Mouse (Mus musculus): ENCODE data around the gene Pygo1. TPM values are rescaled to one million over a fixed set of nuclear protein-coding genes. Genes with fewer than 3 reads are reported as not detected.

The Pygo1 gene
- polyA plus RNA-seq, 1 experiment from 2014 or later, result 1.9 TPM

DNA sequence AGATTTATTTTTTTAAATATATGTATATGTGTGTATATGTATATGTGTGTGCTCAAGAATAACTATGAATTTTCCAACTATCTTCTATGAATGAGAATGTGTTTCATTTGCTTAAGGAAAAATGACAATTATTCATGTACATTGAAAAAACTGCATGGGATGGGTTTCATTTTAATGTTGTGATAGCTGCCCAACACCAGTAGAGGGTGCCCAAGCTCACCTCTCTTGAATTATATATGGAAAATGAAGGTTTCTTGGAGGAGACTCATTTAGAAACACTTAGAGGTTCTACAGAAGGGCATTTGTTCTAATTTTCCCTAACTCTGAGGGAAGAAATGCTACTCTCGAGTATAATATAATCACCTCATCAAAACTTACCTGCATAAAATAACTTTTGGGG, 35.7 kb upstream of the Pygo1 start:
- Histone ChIP-seq H3K27ac (ENCODE audit: low read length) (no peak overlapping the region), H3K36me3 (ENCODE audit: control insufficient read depth, insufficient read depth) (no peaks in the 10 kb centered on the region), H3K4me1 (ENCODE audit: control insufficient read depth, insufficient read depth, low read length) (no peaks in the 10 kb centered on the region), H3K9ac (ENCODE audit: low read length) (no peak overlapping the region), H3K4me2 (ENCODE audit: low read depth, low read length) (no peak overlapping the region), H3K9me3 (replicated peaks; ENCODE audit: control insufficient read depth, low read length) (0 out of 2 replicates have a peak, but pooled peaks cover under 1% of the 10 kb centered on the region), H3K27me3 (ENCODE audit: control insufficient read depth, insufficient read depth, low read length) (no peaks in the 10 kb centered on the region), H3K4me3 (ENCODE audit: low read length) (no peak overlapping the region)
- no peak for ATAC-seq (replicated peaks; ENCODE audit: extremely low read depth, insufficient read depth, low FRiP score)
- WGBS, result 78% methylated on average over 1 of the region's 1 CpGs

DNA sequence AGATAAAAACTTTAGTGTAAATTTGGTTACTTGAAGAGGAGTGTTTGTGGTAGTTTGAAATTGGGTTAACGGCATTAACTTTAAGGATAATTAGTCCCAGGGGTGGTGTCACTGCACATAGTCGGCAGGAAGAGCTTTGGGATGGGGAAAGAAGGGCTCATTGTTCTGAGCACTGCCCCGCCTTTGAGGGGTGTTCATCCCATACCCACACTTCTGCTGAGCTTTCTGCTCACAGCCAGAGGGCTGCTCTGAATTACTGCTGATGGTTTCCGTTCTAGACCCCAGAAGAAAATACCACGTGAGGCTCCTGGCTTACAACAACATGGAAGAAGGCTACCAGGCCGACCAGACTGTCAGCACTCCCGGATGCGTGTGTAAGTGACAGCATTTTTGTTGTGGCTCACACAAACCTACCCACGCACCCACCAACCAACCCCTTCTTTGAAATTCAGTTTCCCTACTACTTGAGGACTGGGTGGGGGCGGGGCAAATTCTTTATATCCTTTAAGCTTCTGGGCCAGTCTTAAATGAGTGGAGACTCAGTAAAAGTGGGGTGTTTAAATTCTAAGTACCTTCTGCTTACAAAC, 34.9 kb upstream of the Pygo1 start:
- no peak overlapping the region for H3K9ac ChIP-seq (ENCODE audit: low read length)
- H3K9me3 ChIP-seq (replicated peaks; ENCODE audit: control insufficient read depth, low read length), result 0 out of 2 replicates have a peak, but pooled peaks cover 2% of the 10 kb centered on the region
- no peak overlapping the region for H3K4me3 ChIP-seq (ENCODE audit: low read length)
- ATAC-seq (replicated peaks; ENCODE audit: extremely low read depth, insufficient read depth, low FRiP score), result no peak
- no peak overlapping the region for H3K4me2 ChIP-seq (ENCODE audit: low read depth, low read length)
- H3K4me1 ChIP-seq (ENCODE audit: control insufficient read depth, insufficient read depth, low read length), result no peaks in the 10 kb centered on the region
- H3K27me3 ChIP-seq (ENCODE audit: control insufficient read depth, insufficient read depth, low read length), result no peaks in the 10 kb centered on the region
- H3K36me3 ChIP-seq (ENCODE audit: control insufficient read depth, insufficient read depth), result no peaks in the 10 kb centered on the region
- no peak overlapping the region for H3K27ac ChIP-seq (ENCODE audit: low read length)
- 77% methylated on average over 10 of the region's 10 CpGs for WGBS

DNA sequence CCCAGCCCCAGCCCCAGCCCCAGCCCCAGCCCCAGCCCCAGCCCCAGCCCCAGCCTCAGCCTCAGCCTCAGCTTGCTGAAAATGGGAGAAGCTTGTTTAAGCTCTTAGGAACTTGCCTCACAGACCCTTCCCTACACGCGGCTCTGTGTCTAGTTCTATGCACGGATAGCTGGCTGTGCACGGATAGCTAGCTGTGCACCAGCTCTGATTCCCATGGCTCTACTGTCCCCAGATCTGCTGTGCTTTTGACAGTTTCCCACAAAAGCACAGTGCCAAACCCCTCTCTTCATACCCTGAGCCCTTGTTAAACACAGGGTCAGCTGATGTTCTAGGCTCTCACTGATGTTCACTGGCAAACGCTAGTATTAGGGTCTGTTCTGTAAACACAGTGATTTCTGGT, 32.7 kb upstream of the Pygo1 start:
- H3K9ac ChIP-seq (ENCODE audit: low read length), result no peak overlapping the region
- no peaks in the 10 kb centered on the region for H3K4me1 ChIP-seq (ENCODE audit: control insufficient read depth, insufficient read depth, low read length)
- no peaks in the 10 kb centered on the region for H3K27me3 ChIP-seq (ENCODE audit: control insufficient read depth, insufficient read depth, low read length)
- 85% methylated on average over 5 of the region's 5 CpGs for WGBS
- 0 out of 2 replicates have a peak, but pooled peaks cover 2% of the 10 kb centered on the region for H3K9me3 ChIP-seq (replicated peaks; ENCODE audit: control insufficient read depth, low read length)
- no peak overlapping the region for H3K27ac ChIP-seq (ENCODE audit: low read length)
- ATAC-seq (replicated peaks; ENCODE audit: extremely low read depth, insufficient read depth, low FRiP score), result no peak
- no peak overlapping the region for H3K4me2 ChIP-seq (ENCODE audit: low read depth, low read length)
- no peak overlapping the region for H3K4me3 ChIP-seq (ENCODE audit: low read length)
- H3K36me3 ChIP-seq (ENCODE audit: control insufficient read depth, insufficient read depth), result no peaks in the 10 kb centered on the region

DNA sequence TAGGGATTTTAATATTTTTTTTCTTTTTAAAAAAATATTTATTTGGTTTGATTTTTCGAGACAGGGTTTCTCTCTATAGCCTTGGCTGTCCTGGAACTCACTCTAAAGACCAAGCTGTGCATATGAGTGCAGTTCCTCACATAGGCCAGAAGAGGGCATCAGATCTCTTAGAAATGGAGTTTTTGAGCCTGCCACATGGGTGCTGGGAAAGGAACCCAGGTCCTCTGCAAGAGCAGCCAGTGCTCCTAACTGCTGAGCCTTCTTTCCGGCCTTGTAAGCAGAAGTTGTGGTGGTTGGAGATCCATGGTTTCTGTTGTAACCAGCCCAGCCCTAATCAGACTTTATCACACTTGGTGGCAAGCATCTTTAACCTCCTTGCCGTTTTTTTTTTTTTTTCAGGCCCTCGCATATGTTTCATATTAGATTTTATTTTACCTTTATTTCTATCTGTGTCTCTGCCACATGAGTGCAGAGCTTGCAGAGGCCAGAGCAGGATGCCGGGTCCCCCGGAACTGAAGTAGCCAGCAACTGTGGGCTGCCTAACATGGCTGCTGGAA, 30.6 kb upstream of the Pygo1 start:
- no peak for ATAC-seq (replicated peaks; ENCODE audit: extremely low read depth, insufficient read depth, low FRiP score)
- Histone ChIP-seq H3K27me3 (ENCODE audit: control insufficient read depth, insufficient read depth, low read length) (no peaks in the 10 kb centered on the region), H3K36me3 (ENCODE audit: control insufficient read depth, insufficient read depth) (no peaks in the 10 kb centered on the region), H3K27ac (ENCODE audit: low read length) (no peak overlapping the region), H3K4me2 (ENCODE audit: low read depth, low read length) (no peak overlapping the region), H3K9me3 (replicated peaks; ENCODE audit: control insufficient read depth, low read length) (0 out of 2 replicates have a peak, but pooled peaks cover 2% of the 10 kb centered on the region), H3K4me3 (ENCODE audit: low read length) (no peak overlapping the region), H3K9ac (ENCODE audit: low read length) (no peak overlapping the region), H3K4me1 (ENCODE audit: control insufficient read depth, insufficient read depth, low read length) (no peaks in the 10 kb centered on the region)
- 90% methylated on average over 6 of the region's 6 CpGs for WGBS

DNA sequence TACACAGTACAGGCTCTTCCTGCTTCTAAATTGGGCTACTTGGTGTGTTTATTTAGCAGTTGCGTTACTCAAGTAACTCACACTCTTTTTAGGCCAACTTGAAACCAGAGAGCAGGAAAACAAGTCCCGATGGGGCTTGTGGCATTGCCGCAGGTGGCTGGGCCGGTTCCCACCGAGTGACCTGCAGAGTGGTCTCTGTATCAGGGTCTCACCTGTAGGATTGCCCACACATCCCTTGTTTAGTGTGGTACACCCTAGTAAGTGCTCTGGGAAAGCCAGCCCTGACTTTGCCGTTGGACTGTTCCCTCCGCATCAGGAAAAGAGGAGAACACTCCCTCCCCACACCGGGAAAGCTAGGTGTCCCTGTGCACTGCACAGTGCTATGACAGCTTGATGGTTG, 23.4 kb upstream of the Pygo1 start:
- WGBS, result 58% methylated on average over 8 of the region's 8 CpGs
- no peak for ATAC-seq (replicated peaks; ENCODE audit: extremely low read depth, insufficient read depth, low FRiP score)
- Histone ChIP-seq H3K9me3 (replicated peaks; ENCODE audit: control insufficient read depth, low read length) (no peaks in the 10 kb centered on the region), H3K4me1 (ENCODE audit: control insufficient read depth, insufficient read depth, low read length) (peaks cover 8% of the 10 kb centered on the region; the same call in 1 of the 2 replicates), H3K27ac (ENCODE audit: low read length) (no peak overlapping the region), H3K27me3 (ENCODE audit: control insufficient read depth, insufficient read depth, low read length) (no peaks in the 10 kb centered on the region), H3K4me2 (ENCODE audit: low read depth, low read length) (no peak overlapping the region), H3K9ac (ENCODE audit: low read length) (no peak overlapping the region), H3K36me3 (ENCODE audit: control insufficient read depth, insufficient read depth) (no peaks in the 10 kb centered on the region), H3K4me3 (ENCODE audit: low read length) (no peak overlapping the region)

DNA sequence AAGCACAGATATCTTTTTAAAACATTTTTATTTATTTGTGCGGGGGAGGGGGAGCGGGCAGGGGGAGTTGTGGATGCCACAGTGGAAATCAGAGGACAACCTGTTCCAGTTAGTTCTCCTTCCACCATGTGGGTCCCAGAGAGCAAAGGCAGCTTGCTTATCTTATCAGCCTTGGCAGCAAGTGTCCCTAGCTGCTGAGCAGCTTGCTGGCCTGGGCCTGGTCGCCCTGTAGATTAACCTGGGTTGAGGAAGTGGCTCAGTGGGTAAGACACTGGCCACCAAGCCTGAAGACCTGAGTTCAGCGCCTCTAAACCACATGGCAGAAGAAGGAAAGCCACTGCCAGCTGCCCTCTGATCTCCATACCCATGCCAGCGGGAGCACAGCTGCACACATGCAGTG, 22.8 kb upstream of the Pygo1 start:
- Histone ChIP-seq H3K9ac (ENCODE audit: low read length) (no peak overlapping the region), H3K27ac (ENCODE audit: low read length) (no peak overlapping the region)
- ATAC-seq (replicated peaks; ENCODE audit: extremely low read depth, insufficient read depth, low FRiP score), result 0 out of 2 replicates have a peak, but pooled peaks have one; percentile 37

DNA sequence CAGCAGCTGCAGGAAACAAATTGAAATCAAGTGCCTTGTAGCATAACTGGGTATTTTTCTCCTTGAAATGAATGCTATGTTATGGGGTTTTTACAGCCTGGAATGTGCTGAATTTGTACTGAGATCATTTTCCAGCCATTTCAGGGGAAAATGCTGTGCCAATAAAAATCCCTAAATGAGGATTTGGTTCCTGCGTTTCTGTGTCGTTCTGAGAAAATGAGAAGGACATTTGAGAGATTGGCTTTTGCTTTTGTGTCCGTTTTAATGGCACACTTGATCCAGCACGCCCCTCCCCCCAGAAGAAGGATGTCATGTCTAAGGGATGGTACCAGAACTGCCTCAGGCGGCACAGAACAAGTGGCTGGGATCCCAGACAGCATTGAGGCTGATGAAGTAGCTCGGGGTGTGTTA, 18.7 kb upstream of the Pygo1 start:
- peaks cover 8% of the 10 kb centered on the region; the same call in 1 of the 2 replicates for H3K4me1 ChIP-seq (ENCODE audit: control insufficient read depth, insufficient read depth, low read length)
- H3K27ac ChIP-seq (ENCODE audit: low read length), result no peak overlapping the region
- 77% methylated on average over 6 of the region's 6 CpGs for WGBS
- no peak for ATAC-seq (replicated peaks; ENCODE audit: extremely low read depth, insufficient read depth, low FRiP score)
- no peaks in the 10 kb centered on the region for H3K36me3 ChIP-seq (ENCODE audit: control insufficient read depth, insufficient read depth)
- no peaks in the 10 kb centered on the region for H3K9me3 ChIP-seq (replicated peaks; ENCODE audit: control insufficient read depth, low read length)
- no peak overlapping the region for H3K4me2 ChIP-seq (ENCODE audit: low read depth, low read length)
- H3K4me3 ChIP-seq (ENCODE audit: low read length), result no peak overlapping the region
- no peak overlapping the region for H3K9ac ChIP-seq (ENCODE audit: low read length)
- no peaks in the 10 kb centered on the region for H3K27me3 ChIP-seq (ENCODE audit: control insufficient read depth, insufficient read depth, low read length)

More for the DNA sequence above, 22.8 kb upstream of the Pygo1 start:
- no peak overlapping the region for H3K4me3 ChIP-seq (ENCODE audit: low read length)
- H3K4me1 ChIP-seq (ENCODE audit: control insufficient read depth, insufficient read depth, low read length), result peaks cover 8% of the 10 kb centered on the region; the same call in 1 of the 2 replicates
- H3K9me3 ChIP-seq (replicated peaks; ENCODE audit: control insufficient read depth, low read length), result no peaks in the 10 kb centered on the region
- H3K27me3 ChIP-seq (ENCODE audit: control insufficient read depth, insufficient read depth, low read length), result no peaks in the 10 kb centered on the region
- H3K36me3 ChIP-seq (ENCODE audit: control insufficient read depth, insufficient read depth), result no peaks in the 10 kb centered on the region
- WGBS, result 72% methylated on average over 5 of the region's 5 CpGs
- no peak overlapping the region for H3K4me2 ChIP-seq (ENCODE audit: low read depth, low read length)

DNA sequence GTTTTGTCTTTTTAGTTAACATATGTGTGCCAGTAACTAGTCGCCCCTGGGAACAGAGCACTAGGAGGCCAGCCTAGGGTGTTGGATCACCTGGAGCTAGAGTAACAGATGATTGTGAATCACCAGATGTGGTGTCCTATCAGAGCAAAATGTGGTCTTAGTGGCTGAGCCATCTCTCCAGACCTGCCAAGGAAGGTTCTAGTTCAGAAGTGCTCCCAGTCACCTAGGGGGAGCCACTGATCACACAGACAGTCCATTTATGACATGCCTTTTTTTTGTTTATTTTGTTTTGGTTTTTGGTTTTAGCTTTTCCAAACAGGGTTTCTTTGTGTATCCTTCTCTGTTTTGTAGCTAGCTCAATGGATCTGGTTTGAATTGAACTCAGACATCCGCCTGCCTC, 14.1 kb upstream of the Pygo1 start:
- no peak overlapping the region for H3K27ac ChIP-seq (ENCODE audit: low read length)
- H3K4me3 ChIP-seq (ENCODE audit: low read length), result no peak overlapping the region
- WGBS, result 81% methylated on average over 2 of the region's 2 CpGs
- H3K4me1 ChIP-seq (ENCODE audit: control insufficient read depth, insufficient read depth, low read length), result no peaks in the 10 kb centered on the region
- no peak for ATAC-seq (replicated peaks; ENCODE audit: extremely low read depth, insufficient read depth, low FRiP score)
- no peaks in the 10 kb centered on the region for H3K9me3 ChIP-seq (replicated peaks; ENCODE audit: control insufficient read depth, low read length)
- no peak overlapping the region for H3K9ac ChIP-seq (ENCODE audit: low read length)
- no peaks in the 10 kb centered on the region for H3K27me3 ChIP-seq (ENCODE audit: control insufficient read depth, insufficient read depth, low read length)
- H3K36me3 ChIP-seq (ENCODE audit: control insufficient read depth, insufficient read depth), result no peaks in the 10 kb centered on the region
- no peak overlapping the region for H3K4me2 ChIP-seq (ENCODE audit: low read depth, low read length)

DNA sequence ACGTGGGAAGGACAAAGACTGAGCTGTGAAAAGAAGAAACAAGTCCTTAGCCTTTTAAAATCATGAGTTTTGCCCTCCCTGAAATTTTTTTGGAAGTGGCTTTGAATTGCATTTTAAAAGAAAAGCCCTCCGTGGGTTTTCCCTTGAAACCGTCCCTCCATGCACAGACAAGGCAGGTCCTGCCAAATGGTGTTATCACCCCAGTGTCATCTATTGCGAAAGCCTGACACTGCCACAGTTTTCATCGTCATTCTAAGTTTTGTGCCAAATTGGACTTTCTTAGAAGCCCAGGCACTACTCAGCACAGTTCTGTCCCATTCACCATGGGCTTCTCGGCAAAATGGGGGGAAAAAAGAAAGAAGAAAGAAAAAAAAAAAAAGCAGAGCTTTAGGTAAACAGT, 11.9 kb upstream of the Pygo1 start:
- no peak for ATAC-seq (replicated peaks; ENCODE audit: extremely low read depth, insufficient read depth, low FRiP score)
- 58% methylated on average over 6 of the region's 6 CpGs for WGBS
- Histone ChIP-seq H3K36me3 (ENCODE audit: control insufficient read depth, insufficient read depth) (no peaks in the 10 kb centered on the region), H3K27ac (ENCODE audit: low read length) (no peak overlapping the region), H3K9me3 (replicated peaks; ENCODE audit: control insufficient read depth, low read length) (no peaks in the 10 kb centered on the region), H3K4me3 (ENCODE audit: low read length) (no peak overlapping the region), H3K4me2 (ENCODE audit: low read depth, low read length) (peak overlapping the region; percentile 17), H3K4me1 (ENCODE audit: control insufficient read depth, insufficient read depth, low read length) (no peaks in the 10 kb centered on the region), H3K9ac (ENCODE audit: low read length) (no peak overlapping the region), H3K27me3 (ENCODE audit: control insufficient read depth, insufficient read depth, low read length) (no peaks in the 10 kb centered on the region)

All from heart, embryonic 16.5 days (tissue).